Mouse (Mus musculus): Measurements from ENCODE around the gene Scin.

DNA sequence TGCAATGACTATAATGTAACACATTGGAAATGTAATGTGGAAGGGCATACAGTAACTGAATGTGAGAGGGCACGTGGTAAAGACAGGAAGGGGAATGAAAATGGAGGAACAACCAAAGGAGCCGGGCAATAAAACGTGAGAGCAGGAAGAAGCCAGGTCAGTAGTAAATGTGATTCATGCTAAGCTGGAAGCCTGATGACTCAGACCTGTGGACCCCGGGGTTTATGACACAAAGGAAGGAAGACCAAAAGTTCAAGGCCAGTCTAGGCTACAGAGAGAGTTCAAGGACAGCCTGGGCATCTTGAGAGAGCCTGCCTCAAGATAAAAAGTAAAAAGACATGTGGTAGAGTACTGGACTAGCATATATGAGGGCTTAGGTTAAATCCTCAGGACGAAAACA is 12.5 kb upstream of the Scin start:
- TF ChIP-seq CTCF (IDR thresholded peaks at IDR 0.05; ENCODE audit: extremely low read depth, insufficient read depth, insufficient read length, insufficient replicate concordance) (no peak), POLR2A (IDR thresholded peaks at IDR 0.05; ENCODE audit: low read depth, low read length) (no peak)
